ENCODE assay signal across 9 mouse cellular contexts in the genomic region with DNA sequence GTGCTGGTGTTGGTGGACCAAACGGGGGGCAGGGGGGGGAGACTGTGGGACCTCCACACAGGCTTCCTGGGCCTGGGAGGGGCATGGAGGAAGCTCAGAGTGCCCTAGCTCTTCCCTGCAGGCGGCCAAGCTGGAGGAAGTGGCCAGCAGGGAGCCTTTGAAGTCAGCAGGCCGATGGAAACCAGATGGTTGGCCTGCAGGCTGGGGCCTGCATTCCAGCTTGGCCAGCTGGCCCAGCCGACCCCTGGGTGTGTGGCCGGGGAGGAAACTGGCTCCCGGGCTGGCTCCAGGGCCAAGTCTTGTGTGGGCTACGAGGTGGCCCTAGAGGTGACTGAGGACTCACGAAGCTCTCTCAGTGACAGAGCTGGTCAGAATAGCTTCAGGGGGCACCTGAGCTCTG. TPM values are rescaled to one million over a fixed set of nuclear protein-coding genes. Genes with fewer than 3 reads are reported as not detected.
A peak's percentile ranks its signal among the peaks of the same experiment; 100 is the strongest.
DNase-seq lines count a peak whose midpoint lies in the region; ATAC-seq and TF ChIP-seq lines count a peak whose summit lies in the region.
"Had no signal": no experiment of that assay in that cellular context is flagged by ENCODE, and none has a peak within 500 bp of the region (broad histone marks: within the 10 kb centered on the region; RNA-seq: fewer than 3 reads in every experiment).

No protein-coding gene starts in this region.

- peak overlapping the region; percentile 11; the same call in 1 of the 2 replicates for H3K4me2 ChIP-seq in stomach, postnatal 0 days (replicated peaks; ENCODE audit: low read depth)

- peak overlapping the region; percentile 39 for H3K4me3 ChIP-seq in heart, embryonic 10.5 days
- no peak overlapping the region for H3K4me3 ChIP-seq in stomach, postnatal 0 days (ENCODE audit: low read depth, low read length)

- H3K27me3 ChIP-seq in heart, embryonic 10.5 days (ENCODE audit: insufficient read depth, poor library complexity, severe bottlenecking) = no peaks in the 10 kb centered on the region
- H3K27me3 ChIP-seq in stomach, postnatal 0 days (ENCODE audit: control insufficient read depth, insufficient read depth, low read length) = no peaks in the 10 kb centered on the region

- H3K36me3 ChIP-seq in heart, embryonic 10.5 days = peaks cover 71% of the 10 kb centered on the region
- H3K36me3 ChIP-seq in stomach, postnatal 0 days (ENCODE audit: control insufficient read depth, insufficient read depth, low read length) = peaks cover 2% of the 10 kb centered on the region; the same call in 1 of the 2 replicates

- peak overlapping the region; percentile 18; the same call in 1 of the 2 replicates for H3K9ac ChIP-seq in stomach, postnatal 0 days (ENCODE audit: low read length)

- peak overlapping the region; percentile 75 for H3K27ac ChIP-seq in heart, embryonic 10.5 days
- peak overlapping the region; percentile 69 for H3K27ac ChIP-seq in stomach, postnatal 0 days (replicated peaks)

- TF ChIP-seq CTCF in stomach, postnatal 0 days (IDR thresholded peaks at IDR 0.05; ENCODE audit: low read depth) = peak; percentile 23; the same call in 1 of the 2 replicates

- TF ChIP-seq EP300 in stomach, postnatal 0 days (optimal IDR thresholded peaks at IDR 0.05) = no peak

- peak; percentile 57 to 70 for DNase-seq in left cerebral cortex, postnatal 14 days (ENCODE audit: low spot score in 2 of 2)
- DNase-seq in left cerebral cortex, postnatal 36 days (ENCODE audit: low spot score in 2 of 2) = no peak
- DNase-seq in cerebellum, postnatal 10 days = peak; percentile 78 to 89
- peak; percentile 89 for DNase-seq in heart, embryonic 10.5 days (ENCODE audit: low spot score)
- peak; percentile 41 to 65 for DNase-seq in kidney, adult 8-10 months
- DNase-seq in lung, postnatal 14 days = peak; percentile 68
- peak; percentile 55 for DNase-seq in stomach, postnatal 0 days (ENCODE audit: low spot score)
- DNase-seq in thymus, postnatal 25 days = no peak

- H3K4me1 ChIP-seq in heart, embryonic 10.5 days = peaks cover 90% of the 10 kb centered on the region
- peaks cover 23% of the 10 kb centered on the region for H3K4me1 ChIP-seq in stomach, postnatal 0 days (replicated peaks; ENCODE audit: control insufficient read depth, insufficient read depth)

- intact Hi-C loops in left cerebral cortex, postnatal 14 days (cut with DNase I) = no loop called here
- intact Hi-C loops in left cerebral cortex, postnatal 36 days (cut with DNase I) = no loop called here

- WGBS in heart, embryonic 10.5 days = 10% methylated on average over 8 of the region's 8 CpGs
- 17% methylated on average over 8 of the region's 8 CpGs for WGBS in stomach, postnatal 0 days

- no peaks in the 10 kb centered on the region for H3K9me3 ChIP-seq in heart, embryonic 10.5 days
- H3K9me3 ChIP-seq in stomach, postnatal 0 days (ENCODE audit: control insufficient read depth, low read length) = no peaks in the 10 kb centered on the region

- 0 out of 2 replicates have a peak, but pooled peaks have one; percentile 6 for ATAC-seq in stomach, postnatal 0 days (ENCODE audit: low FRiP score, low TSS enrichment)

RNA-seq across cellular contexts. Expression of gene Arid3a, which starts 5.9 kb away (rescaled TPM):
- 1 to 10 TPM; 5.4 to 7.0 TPM for total RNA-seq in left cerebral cortex, postnatal 14 days (2021)
- 1 to 10 TPM; 6.3 to 6.5 TPM for total RNA-seq in left cerebral cortex, postnatal 36 days (2021)
- polyA plus RNA-seq in heart, embryonic 10.5 days (2016; fragmentation: Nextera tagmentation; extraction: Ambion mirVana) = 12.5 and 16.4 TPM in 2 replicates
- 3.2 and 3.5 TPM in 2 replicates for polyA plus RNA-seq in stomach, postnatal 0 days (2015; fragmentation: Nextera tagmentation; extraction: Ambion mirVana)

RNA-seq across cellular contexts. Expression of gene R3hdm4, which starts 11.7 kb away (rescaled TPM):
- total RNA-seq in left cerebral cortex, postnatal 14 days (2021) = 100 to 1,000 TPM; 438 to 440 TPM
- total RNA-seq in left cerebral cortex, postnatal 36 days (2021) = 100 to 1,000 TPM; 349 to 368 TPM
- 88.7 and 96.0 TPM in 2 replicates for polyA plus RNA-seq in heart, embryonic 10.5 days (2016; fragmentation: Nextera tagmentation; extraction: Ambion mirVana)
- polyA plus RNA-seq in stomach, postnatal 0 days (2015; fragmentation: Nextera tagmentation; extraction: Ambion mirVana) = 160 and 174 TPM in 2 replicates

RNA-seq across cellular contexts. Expression of gene Kiss1r, which starts 16.0 kb away (rescaled TPM):
- total RNA-seq in left cerebral cortex, postnatal 14 days (2021) = 1 to 10 TPM; 5.7 to 7.6 TPM
- total RNA-seq in left cerebral cortex, postnatal 36 days (2021) = 1 to 10 TPM; 6.7 to 8.2 TPM
- polyA plus RNA-seq in heart, embryonic 10.5 days (2016; fragmentation: Nextera tagmentation; extraction: Ambion mirVana) = 0.31 and 0.33 TPM in 2 replicates
- polyA plus RNA-seq in stomach, postnatal 0 days (2015; fragmentation: Nextera tagmentation; extraction: Ambion mirVana) = 0.79 and 0.99 TPM in 2 replicates

RNA-seq across cellular contexts. Expression of gene Gm26602, which starts 22.1 kb away (rescaled TPM):
- total RNA-seq in left cerebral cortex, postnatal 14 days (2021) = not detected
- total RNA-seq in left cerebral cortex, postnatal 36 days (2021) = not detected
- polyA plus RNA-seq in heart, embryonic 10.5 days (2016; fragmentation: Nextera tagmentation; extraction: Ambion mirVana) = 1.4 and 4.0 TPM in 2 replicates
- 8.9 and 18.0 TPM in 2 replicates for polyA plus RNA-seq in stomach, postnatal 0 days (2015; fragmentation: Nextera tagmentation; extraction: Ambion mirVana)
- polyA plus RNA-seq: large intestine, adult 2 months had no signal

RNA-seq across cellular contexts. Expression of gene Med16, which starts 24.0 kb away (rescaled TPM):
- total RNA-seq in left cerebral cortex, postnatal 14 days (2021) = 10 to 100 TPM; 55.0 to 66.5 TPM
- total RNA-seq in left cerebral cortex, postnatal 36 days (2021) = 10 to 100 TPM; 53.2 to 60.6 TPM
- 51.9 and 54.4 TPM in 2 replicates for polyA plus RNA-seq in heart, embryonic 10.5 days (2016; fragmentation: Nextera tagmentation; extraction: Ambion mirVana)
- 25.6 and 29.7 TPM in 2 replicates for polyA plus RNA-seq in stomach, postnatal 0 days (2015; fragmentation: Nextera tagmentation; extraction: Ambion mirVana)

Comparison
In these comparisons a context has a peak if more than half of its experiments do, and no peak if none do; other contexts are left out.
1. DNase-seq: peak in left cerebral cortex, postnatal 14 days (2 of 2), cerebellum, postnatal 10 days (2 of 2), heart, embryonic 10.5 days (single experiment), kidney, adult 8-10 months (2 of 2), lung, postnatal 14 days (single experiment) and stomach, postnatal 0 days (single experiment); none in left cerebral cortex, postnatal 36 days (0 of 2) and thymus, postnatal 25 days (single experiment).